Mouse (Mus musculus) C2C12 (cell line): ENCODE measurements around the gene Trip6.

Source experiments
- CTCF ChIP-seq: IDR thresholded peaks from one replicate; pipeline ENCODE4 v1.5.1; 2011; ENCODE audit not compliant: control insufficient read depth, insufficient read depth, insufficient read length
- MAX ChIP-seq: IDR thresholded peaks from one replicate; pipeline ENCODE4 v1.6.1; 2011; ENCODE audit warnings: mild to moderate bottlenecking, control low read depth
- MYOG ChIP-seq: IDR thresholded peaks from one replicate; pipeline ENCODE4 v1.6.1; 2011; ENCODE audit not compliant: control insufficient read depth, insufficient read length; ENCODE audit errors: extremely low read depth

DNA sequence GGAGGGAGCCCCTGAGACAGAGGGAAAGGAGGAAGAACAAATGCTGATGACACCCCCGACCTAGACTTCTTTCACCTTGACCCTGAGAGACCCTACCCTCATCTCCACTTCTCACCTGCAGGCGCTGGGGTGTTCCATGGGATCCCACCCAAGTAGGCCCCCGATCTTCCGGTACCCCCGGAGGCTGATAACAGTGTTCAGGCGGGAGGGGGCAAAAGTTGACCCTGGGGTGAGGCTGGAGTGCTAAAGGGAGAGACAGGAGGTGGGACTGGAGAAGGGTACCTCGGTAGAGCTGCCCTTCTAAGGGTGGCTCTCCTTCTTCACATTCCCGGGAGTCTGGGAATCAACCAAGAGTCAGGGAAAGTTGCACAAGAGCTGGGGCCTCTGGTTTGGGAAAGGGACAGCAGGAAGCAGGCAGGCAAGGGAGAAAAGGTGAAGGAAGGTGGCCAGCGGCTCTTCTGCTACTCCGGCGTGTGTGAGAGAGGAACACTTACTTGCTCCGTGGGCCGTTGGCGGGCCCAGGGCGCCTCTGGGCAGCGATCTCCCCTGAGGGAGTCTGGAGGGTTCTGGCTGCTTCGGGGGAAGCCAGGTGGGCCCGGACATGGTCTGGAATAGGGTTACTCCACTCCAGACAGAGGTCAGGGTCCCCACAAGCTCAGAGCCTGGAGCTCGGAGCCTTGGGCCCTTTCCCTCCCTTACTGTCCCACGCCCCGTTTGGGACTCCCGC, 575 bp downstream of the Trip6 start:
- TF ChIP-seq CTCF (no peak), MYOG (no peak), MAX (no peak)
